Mouse (Mus musculus) MEL (cell line): ENCODE data around the gene Mrpl24.

Source experiments
- CHD1 ChIP-seq: IDR thresholded peaks from 2 replicates; pipeline ENCODE4 v1.6.1; 2012; ENCODE audit warnings: low read depth, mild to moderate bottlenecking, inconsistent platforms, low read length, improper control_type of control experiment
- CTCF ChIP-seq, 3 experiments: IDR thresholded peaks in 2 of 3; conservative IDR thresholded peaks in 1 of 3; 2 replicates each; pipeline ENCODE4 v1.5.1; 2011 to 2012; ENCODE audit warnings: low read length in 3 of 3, low read depth in 2 of 3, mild to moderate bottlenecking in 2 of 3, improper control_type of control experiment in 1 of 3, inconsistent platforms in 1 of 3, mixed read lengths in 1 of 3, moderate library complexity in 1 of 3; ENCODE audit not compliant: control insufficient read depth in 1 of 3, insufficient read depth in 1 of 3, poor library complexity in 1 of 3, severe bottlenecking in 1 of 3
- EP300 ChIP-seq, 2 experiments: IDR thresholded peaks; 2 replicates each; pipeline ENCODE4 v1.6.1; 2011; ENCODE audit warnings: improper control_type of control experiment in 2 of 2, low read length in 2 of 2, low read depth in 1 of 2, mild to moderate bottlenecking in 1 of 2
- GABPA ChIP-seq: IDR thresholded peaks from 2 replicates; pipeline ENCODE4 v1.6.1; 2012; ENCODE audit warnings: low read depth, mild to moderate bottlenecking, inconsistent platforms, low read length, improper control_type of control experiment, moderate library complexity
- GATA1 ChIP-seq: IDR thresholded peaks from 2 replicates; pipeline ENCODE4 v1.6.1; 2011; ENCODE audit warnings: low read depth, low read length, improper control_type of control experiment
- MAZ ChIP-seq: IDR thresholded peaks from 2 replicates; pipeline ENCODE4 v1.6.1; 2012; ENCODE audit warnings: low read depth, mild to moderate bottlenecking, inconsistent platforms, low read length, improper control_type of control experiment
- MEF2A ChIP-seq: IDR thresholded peaks from 2 replicates; pipeline ENCODE4 v1.6.1; 2014; ENCODE audit warnings: low read depth, mild to moderate bottlenecking, inconsistent platforms, low read length, improper control_type of control experiment; ENCODE audit not compliant: poor library complexity, insufficient replicate concordance, severe bottlenecking; ENCODE audit errors: extremely low read depth
- POLR2A ChIP-seq, 2 experiments: IDR thresholded peaks; 2 replicates each; pipeline ENCODE4 v1.6.1; 2011 to 2012; ENCODE audit warnings: low read length in 2 of 2, mild to moderate bottlenecking in 2 of 2, control low read depth in 1 of 2, improper control_type of control experiment in 1 of 2, low read depth in 1 of 2, moderate library complexity in 1 of 2; ENCODE audit not compliant: control insufficient read depth in 1 of 2, insufficient read depth in 1 of 2, poor library complexity in 1 of 2
- RAD21 ChIP-seq: IDR thresholded peaks from 2 replicates; pipeline ENCODE4 v1.6.1; 2011; ENCODE audit warnings: mild to moderate bottlenecking, low read depth, low read length, improper control_type of control experiment
- USF1 ChIP-seq: IDR thresholded peaks from 2 replicates; pipeline ENCODE4 v1.6.1; 2014; ENCODE audit warnings: low read depth, mild to moderate bottlenecking, inconsistent platforms, low read length, improper control_type of control experiment, moderate library complexity
- ZMIZ1 ChIP-seq: IDR thresholded peaks from 2 replicates; pipeline ENCODE4 v1.6.1; 2012; ENCODE audit warnings: low read depth, mild to moderate bottlenecking, inconsistent platforms, low read length, improper control_type of control experiment, moderate library complexity

DNA sequence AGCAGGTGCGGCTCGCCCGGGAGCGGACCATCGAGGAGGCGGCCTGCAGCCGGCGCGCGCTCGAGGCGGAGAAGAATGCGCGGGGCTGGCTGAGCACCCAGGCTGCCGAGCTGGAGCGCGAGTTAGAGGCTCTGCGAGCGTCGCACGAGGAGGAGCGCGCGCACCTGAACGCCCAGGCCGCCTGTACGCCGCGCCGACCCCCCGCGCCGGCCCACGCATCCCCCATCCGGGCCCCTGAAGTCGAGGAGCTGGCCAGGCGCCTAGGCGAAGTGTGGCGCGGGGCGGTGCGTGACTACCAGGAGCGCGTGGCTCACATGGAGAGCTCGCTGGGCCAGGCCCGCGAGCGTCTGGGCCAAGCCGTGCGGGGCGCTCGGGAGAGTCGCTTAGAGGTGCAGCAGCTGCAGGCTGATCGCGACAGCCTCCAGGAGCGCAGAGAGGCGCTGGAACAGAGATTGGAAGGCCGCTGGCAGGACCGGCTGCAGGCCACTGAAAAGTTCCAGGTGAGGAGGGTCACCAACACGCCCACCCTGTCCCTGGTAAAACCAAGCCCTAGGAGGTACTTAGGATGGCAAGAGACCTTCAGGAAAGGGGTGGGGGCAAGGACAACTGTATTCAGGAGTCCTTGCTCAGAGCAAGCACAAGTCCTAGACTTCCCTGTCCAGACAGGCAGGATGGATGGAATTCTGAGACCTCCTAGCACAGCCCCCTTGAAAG, 52.3 kb downstream of the Mrpl24 start:
- TF ChIP-seq EP300 (IDR thresholded peaks at IDR 0.05; ENCODE audit: low read depth in 1 of 2, low read length in 2 of 2) (no peak), CHD1 (no peak), POLR2A (IDR thresholded peaks at IDR 0.05; ENCODE audit: control insufficient read depth in 1 of 2, insufficient read depth in 1 of 2, low read depth in 1 of 2, low read length in 2 of 2, poor library complexity in 1 of 2) (no peak), RAD21 (no peak), GATA1 (no peak), ZMIZ1 (no peak), MEF2A (no peak), MAZ (no peak), CTCF (IDR thresholded peaks at IDR 0.05 in 2 of 3, conservative IDR thresholded peaks at IDR 0.05 in 1 of 3; ENCODE audit: control insufficient read depth in 1 of 3, insufficient read depth in 1 of 3, low read depth in 2 of 3, low read length in 3 of 3, poor library complexity in 1 of 3, severe bottlenecking in 1 of 3) (no peak), USF1 (no peak), GABPA (no peak)
